Mouse (Mus musculus) hindbrain, embryonic 16.5 days (tissue): ENCODE measurements at regions not wholly inside any gene's neighbourhood (a gene's known extent, or its start where the extent isn't known, plus 50 kb on each side); places are given as distances from the start of the nearest gene placed in this dataset.

ENCODE experiments used
- ATAC-seq: fragments of 200-750 bp; cut with Nextera tagmentation; 2 replicates; pipeline ENCODE4 v1.8.0; 2017; ENCODE audit warnings: moderate TSS enrichment, moderate library complexity
- H3K27ac ChIP-seq: fragments of 300-500 bp; sonication (generic); 2 replicates; pipeline ENCODE4 v1.5.1; 2014; ENCODE audit warnings: low read depth, mild to moderate bottlenecking, control low read depth, low read length, moderate library complexity
- H3K27me3 ChIP-seq: fragments of 300-500 bp; sonication (generic); replicated peaks from 2 replicates; pipeline ENCODE4 v1.6.1; 2014; ENCODE audit warnings: low read length; ENCODE audit not compliant: control insufficient read depth, insufficient read depth
- H3K36me3 ChIP-seq: fragments of 300-500 bp; sonication (generic); 2 replicates; pipeline ENCODE4 v1.6.1; 2014; ENCODE audit warnings: mild to moderate bottlenecking, low read length, moderate library complexity, mixed read lengths; ENCODE audit not compliant: control insufficient read depth, insufficient read depth
- H3K4me1 ChIP-seq: fragments of 300-500 bp; sonication (generic); 2 replicates; pipeline ENCODE4 v1.6.1; 2014; ENCODE audit warnings: low read depth, low read length; ENCODE audit not compliant: control insufficient read depth, insufficient read depth
- H3K4me2 ChIP-seq: fragments of 300-500 bp; sonication (generic); 2 replicates; pipeline ENCODE4 v1.6.1; 2014; ENCODE audit warnings: mild to moderate bottlenecking, low read length, control low read depth, moderate library complexity
- H3K4me3 ChIP-seq: fragments of 300-500 bp; sonication (generic); 2 replicates; pipeline ENCODE4 v1.5.1; 2014; ENCODE audit warnings: mild to moderate bottlenecking, low read length, control low read depth, moderate library complexity
- H3K9ac ChIP-seq: fragments of 300-500 bp; sonication (generic); 2 replicates; pipeline ENCODE4 v1.6.1; 2014; ENCODE audit warnings: low read depth, mild to moderate bottlenecking, control low read depth, low read length, moderate library complexity
- H3K9me3 ChIP-seq: fragments of 300-500 bp; sonication (generic); 2 replicates; pipeline ENCODE4 v1.6.1; 2014; ENCODE audit warnings: mild to moderate bottlenecking, low read length, moderate library complexity; ENCODE audit not compliant: control insufficient read depth
- WGBS: fragments of 180-500 bp; shearing (Covaris S2); extraction: QIAGEN DNeasy Blood & Tissue Kit; methylation state at CpG from one replicate; pipeline ENCODE4 v1.1.7; 2014; 5-methylcytosine and 5-hydroxymethylcytosine counted together

GRCm38 (mm10) chr2:139338240-139338639 is 155.5 kb upstream of the Sptlc3 start:
- no peaks in the 10 kb centered on the region for H3K36me3 ChIP-seq
- peaks cover 2% of the 10 kb centered on the region; the same call in 1 of the 2 replicates for H3K4me1 ChIP-seq
- no peak for ATAC-seq
- no peak overlapping the region for H3K27ac ChIP-seq
- 64% methylated on average over 4 of the region's 4 CpGs for WGBS
- no peaks in the 10 kb centered on the region for H3K27me3 ChIP-seq
- H3K9me3 ChIP-seq, result no peaks in the 10 kb centered on the region
- no peak overlapping the region for H3K9ac ChIP-seq
- no peak overlapping the region for H3K4me2 ChIP-seq
- no peak overlapping the region for H3K4me3 ChIP-seq

- no peak overlapping the region for H3K27ac ChIP-seq
- no peak overlapping the region for H3K9ac ChIP-seq
- no peak for ATAC-seq
- no peaks in the 10 kb centered on the region for H3K4me1 ChIP-seq
- WGBS, result 85% methylated on average over 3 of the region's 3 CpGs
- H3K4me2 ChIP-seq, result no peak overlapping the region
- H3K36me3 ChIP-seq, result no peaks in the 10 kb centered on the region
- H3K4me3 ChIP-seq, result no peak overlapping the region
- H3K9me3 ChIP-seq, result no peaks in the 10 kb centered on the region
- no peaks in the 10 kb centered on the region for H3K27me3 ChIP-seq
Measured at GRCm38 (mm10) chr2:139356280-139357010, 137.3 kb upstream of the Sptlc3 start.

- H3K27me3 ChIP-seq, result no peaks in the 10 kb centered on the region
- H3K9ac ChIP-seq, result no peak overlapping the region
- no peaks in the 10 kb centered on the region for H3K36me3 ChIP-seq
- no peak for ATAC-seq
- H3K4me3 ChIP-seq, result no peak overlapping the region
- no peak overlapping the region for H3K4me2 ChIP-seq
- no peaks in the 10 kb centered on the region for H3K9me3 ChIP-seq
- WGBS, result 86% methylated on average over 1 of the region's 1 CpGs
- no peaks in the 10 kb centered on the region for H3K4me1 ChIP-seq
- H3K27ac ChIP-seq, result no peak overlapping the region
Measured at GRCm38 (mm10) chr2:139362245-139362847, 131.4 kb upstream of the Sptlc3 start.

GRCm38 (mm10) chr2:139370070-139370469 is 123.6 kb upstream of the Sptlc3 start:
- Histone ChIP-seq H3K9ac (no peak overlapping the region), H3K4me1 (no peaks in the 10 kb centered on the region), H3K9me3 (no peaks in the 10 kb centered on the region), H3K27ac (no peak overlapping the region), H3K4me2 (no peak overlapping the region), H3K4me3 (no peak overlapping the region), H3K27me3 (no peaks in the 10 kb centered on the region), H3K36me3 (no peaks in the 10 kb centered on the region)
- no peak for ATAC-seq
- WGBS, result 47% methylated on average over 1 of the region's 1 CpGs

- Histone ChIP-seq H3K36me3 (no peaks in the 10 kb centered on the region), H3K4me1 (no peaks in the 10 kb centered on the region), H3K9ac (no peak overlapping the region), H3K27ac (no peak overlapping the region), H3K4me3 (no peak overlapping the region), H3K27me3 (no peaks in the 10 kb centered on the region), H3K4me2 (no peak overlapping the region), H3K9me3 (no peaks in the 10 kb centered on the region)
- no peak for ATAC-seq
- WGBS, result 82% methylated on average over 6 of the region's 6 CpGs
Measured at GRCm38 (mm10) chr2:139380285-139380684, 113.4 kb upstream of the Sptlc3 start.

- H3K27ac ChIP-seq, result no peak overlapping the region
- peak; percentile 96 for ATAC-seq
- H3K9me3 ChIP-seq, result no peaks in the 10 kb centered on the region
- H3K36me3 ChIP-seq, result no peaks in the 10 kb centered on the region
- H3K4me1 ChIP-seq, result no peaks in the 10 kb centered on the region
- WGBS, result 4% methylated on average over 1 of the region's 1 CpGs
- H3K4me3 ChIP-seq, result no peak overlapping the region
- H3K27me3 ChIP-seq, result no peaks in the 10 kb centered on the region
- no peak overlapping the region for H3K4me2 ChIP-seq
- no peak overlapping the region for H3K9ac ChIP-seq
Measured at GRCm38 (mm10) chr2:139381628-139382027, 112.1 kb upstream of the Sptlc3 start.

- Histone ChIP-seq H3K9me3 (no peaks in the 10 kb centered on the region), H3K27me3 (no peaks in the 10 kb centered on the region), H3K4me3 (no peak overlapping the region), H3K4me2 (no peak overlapping the region), H3K36me3 (no peaks in the 10 kb centered on the region), H3K9ac (no peak overlapping the region), H3K4me1 (no peaks in the 10 kb centered on the region), H3K27ac (no peak overlapping the region)
- no peak for ATAC-seq
- 62% methylated on average over 3 of the region's 3 CpGs for WGBS
Measured at GRCm38 (mm10) chr2:139413559-139413958, 80.2 kb upstream of the Sptlc3 start.

GRCm38 (mm10) chr2:139417506-139417905 is 76.2 kb upstream of the Sptlc3 start:
- Histone ChIP-seq H3K4me1 (no peaks in the 10 kb centered on the region), H3K4me2 (no peak overlapping the region), H3K9ac (no peak overlapping the region), H3K9me3 (no peaks in the 10 kb centered on the region), H3K36me3 (no peaks in the 10 kb centered on the region), H3K27me3 (no peaks in the 10 kb centered on the region), H3K27ac (no peak overlapping the region), H3K4me3 (no peak overlapping the region)
- no peak for ATAC-seq
- WGBS, result 50% methylated on average over 1 of the region's 1 CpGs

- Histone ChIP-seq H3K4me1 (no peaks in the 10 kb centered on the region), H3K36me3 (no peaks in the 10 kb centered on the region), H3K27ac (no peak overlapping the region), H3K4me2 (no peak overlapping the region), H3K27me3 (no peaks in the 10 kb centered on the region), H3K4me3 (no peak overlapping the region), H3K9ac (no peak overlapping the region), H3K9me3 (no peaks in the 10 kb centered on the region)
- no peak for ATAC-seq
- WGBS, result 82% methylated on average over 3 of the region's 3 CpGs
Measured at GRCm38 (mm10) chr2:139422678-139423077, 71.0 kb upstream of the Sptlc3 start.
